Mouse (Mus musculus) kidney, postnatal 0 days (tissue): Measurements from ENCODE around the gene Kif1a. TPM values are rescaled to one million over a fixed set of nuclear protein-coding genes. Genes with fewer than 3 reads are reported as not detected.
A peak's percentile ranks its signal among the peaks of the same experiment; 100 is the strongest.

ENCODE experiments used
- ATAC-seq: fragments of 200-750 bp; cut with Nextera tagmentation; replicated peaks from 2 replicates; pipeline ENCODE4 v1.8.0; 2017; ENCODE audit warnings: low read depth, moderate number of reproducible peaks, moderate TSS enrichment, moderate library complexity; ENCODE audit not compliant: low FRiP score
- DNase-seq: peaks from one replicate; pipeline ENCODE4 v3.0.0-alpha.2; 2016; ENCODE audit warnings: low spot score
- H3K27ac ChIP-seq: fragments of 300-500 bp; sonication (generic); 2 replicates; pipeline ENCODE4 v1.5.1; 2014; ENCODE audit warnings: mild to moderate bottlenecking
- H3K27me3 ChIP-seq: fragments of 300-500 bp; sonication (generic); 2 replicates; pipeline ENCODE4 v1.6.1; 2014; ENCODE audit warnings: low read length, mixed read lengths; ENCODE audit not compliant: insufficient read depth
- H3K36me3 ChIP-seq: fragments of 300-500 bp; sonication (generic); 2 replicates; pipeline ENCODE4 v1.6.1; 2014; ENCODE audit warnings: low read length, mixed read lengths; ENCODE audit not compliant: insufficient read depth
- H3K4me1 ChIP-seq: fragments of 300-500 bp; sonication (generic); replicated peaks from 2 replicates; pipeline ENCODE4 v1.6.1; 2014; ENCODE audit warnings: antibody characterized with exemption, low read length, mixed read lengths; ENCODE audit not compliant: insufficient read depth
- H3K4me2 ChIP-seq: fragments of 300-500 bp; sonication (generic); 2 replicates; pipeline ENCODE4 v1.6.1; 2014; ENCODE audit warnings: mild to moderate bottlenecking, low read length, moderate library complexity, mixed read lengths
- H3K4me3 ChIP-seq: fragments of 300-500 bp; sonication (generic); replicated peaks from 2 replicates; pipeline ENCODE4 v1.5.1; 2014; ENCODE audit warnings: low read depth, low read length
- H3K9ac ChIP-seq: fragments of 300-500 bp; sonication (generic); 2 replicates; pipeline ENCODE4 v1.6.1; 2014; ENCODE audit warnings: low read depth, low read length
- H3K9me3 ChIP-seq: fragments of 300-500 bp; sonication (generic); replicated peaks from 2 replicates; pipeline ENCODE4 v1.6.1; 2016; ENCODE audit warnings: low read length, inconsistent platforms, mixed read lengths
- CTCF ChIP-seq: IDR thresholded peaks from 2 replicates; pipeline ENCODE4 v1.5.1; 2016; ENCODE audit warnings: antibody characterized with exemption, low read depth, mild to moderate bottlenecking, moderate library complexity
- WGBS: fragments of 180-500 bp; shearing (Covaris S2); extraction: QIAGEN DNeasy Blood & Tissue Kit; methylation state at CpG from one replicate; pipeline ENCODE4 v1.1.7; 2014; 5-methylcytosine and 5-hydroxymethylcytosine counted together
- polyA plus RNA-seq: library from polyadenylated mRNA; unstranded; fragments of >200 nt; fragmentation: Nextera tagmentation; extraction: Ambion mirVana; gene quantifications from 2 replicates; pipeline ENCODE4 v1.2.1, GENCODE M21; 2015

The Kif1a gene
- polyA plus RNA-seq = 3.7 and 4.8 TPM in 2 replicates

- TF ChIP-seq CTCF = no peak
Measured at GRCm38 (mm10) chr1:93101571-93102061, at the start of gene Kif1a. Kif1a (minus strand) TSS chr1:93101951.

GRCm38 (mm10) chr1:93150907-93151661, 49.3 kb upstream of the Kif1a start:
- ATAC-seq (no peak), DNase-seq (no peak)
- no peaks in the 10 kb centered on the region for H3K9me3 ChIP-seq
- WGBS = 70% methylated on average over 2 of the region's 2 CpGs
- no peak for TF ChIP-seq CTCF
- no peak overlapping the region for H3K4me2 ChIP-seq
- H3K9ac ChIP-seq = no peak overlapping the region
- no peaks in the 10 kb centered on the region for H3K27me3 ChIP-seq
- no peak overlapping the region for H3K4me3 ChIP-seq
- H3K36me3 ChIP-seq = no peaks in the 10 kb centered on the region
- no peaks in the 10 kb centered on the region for H3K4me1 ChIP-seq
- no peak overlapping the region for H3K27ac ChIP-seq

More at GRCm38 (mm10) chr1:93101571-93102061, at the start of gene Kif1a:
- under 1% methylated on average over 38 of the region's 39 CpGs for WGBS
- DNase-seq (peak; percentile 35), ATAC-seq (peak; percentile 43; the same call in 1 of the 2 replicates)
- no peaks in the 10 kb centered on the region for H3K9me3 ChIP-seq
- peaks cover 20% of the 10 kb centered on the region for H3K27me3 ChIP-seq
- H3K4me3 ChIP-seq = peak within 1 kb of the TSS; percentile 39
- H3K9ac ChIP-seq = peak within 1 kb of the TSS; percentile 44
- H3K4me1 ChIP-seq = peaks cover 13% of the 10 kb centered on the region; the same call in 1 of the 2 replicates
- no peak within 1 kb of the TSS for H3K27ac ChIP-seq
- peak within 1 kb of the TSS; percentile 69 for H3K4me2 ChIP-seq
- H3K36me3 ChIP-seq = no peaks in the 10 kb centered on the region

DNA sequence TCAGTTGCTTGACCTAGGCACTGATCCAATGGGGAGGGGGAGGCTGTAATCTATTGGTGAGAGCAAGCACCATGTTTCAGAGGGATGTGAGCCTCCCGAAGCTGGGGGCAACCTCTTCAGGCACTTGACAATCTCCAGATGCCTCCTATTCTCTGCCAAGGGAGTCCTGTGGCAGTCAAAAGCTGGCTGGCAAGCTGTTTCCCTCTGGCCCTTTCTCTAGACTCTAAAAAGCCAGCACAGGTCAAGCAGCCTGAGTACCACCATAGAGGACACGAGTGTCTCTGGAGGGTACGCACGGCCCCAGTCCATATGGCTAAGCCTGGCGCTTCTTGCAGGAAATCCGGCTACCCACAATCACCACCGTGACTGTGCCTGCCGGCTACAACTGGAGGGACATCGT, 42.4 kb upstream of the Kif1a start:
- no peak overlapping the region for H3K4me2 ChIP-seq
- no peak overlapping the region for H3K27ac ChIP-seq
- H3K4me1 ChIP-seq = no peaks in the 10 kb centered on the region
- ATAC-seq = no peak
- H3K4me3 ChIP-seq = no peak overlapping the region
- H3K9me3 ChIP-seq = no peaks in the 10 kb centered on the region
- WGBS = 74% methylated on average over 9 of the region's 9 CpGs
- no peak for TF ChIP-seq CTCF
- no peaks in the 10 kb centered on the region for H3K36me3 ChIP-seq
- H3K9ac ChIP-seq = no peak overlapping the region
- H3K27me3 ChIP-seq = no peaks in the 10 kb centered on the region
- no peak for DNase-seq

GRCm38 (mm10) chr1:93142871-93143270, 41.1 kb upstream of the Kif1a start:
- Histone ChIP-seq H3K9me3 (no peaks in the 10 kb centered on the region), H3K27ac (no peak overlapping the region), H3K36me3 (no peaks in the 10 kb centered on the region), H3K4me1 (no peaks in the 10 kb centered on the region), H3K9ac (no peak overlapping the region), H3K4me3 (no peak overlapping the region), H3K27me3 (no peaks in the 10 kb centered on the region), H3K4me2 (no peak overlapping the region)
- ATAC-seq (no peak), DNase-seq (no peak)
- no peak for TF ChIP-seq CTCF
- 75% methylated on average over 1 of the region's 1 CpGs for WGBS

GRCm38 (mm10) chr1:93139713-93140112, 38.0 kb upstream of the Kif1a start:
- Histone ChIP-seq H3K4me2 (no peak overlapping the region), H3K9me3 (no peaks in the 10 kb centered on the region), H3K4me3 (no peak overlapping the region), H3K27me3 (no peaks in the 10 kb centered on the region), H3K36me3 (no peaks in the 10 kb centered on the region), H3K4me1 (no peaks in the 10 kb centered on the region), H3K9ac (no peak overlapping the region), H3K27ac (no peak overlapping the region)
- no peak for DNase-seq
- ATAC-seq = no peak
- TF ChIP-seq CTCF = no peak
- WGBS = 66% methylated on average over 7 of the region's 7 CpGs

- ATAC-seq (peak; percentile 66), DNase-seq (peak; percentile 37)
- no peak overlapping the region for H3K27ac ChIP-seq
- no peaks in the 10 kb centered on the region for H3K4me1 ChIP-seq
- 64% methylated on average over 6 of the region's 6 CpGs for WGBS
- no peaks in the 10 kb centered on the region for H3K9me3 ChIP-seq
- no peak overlapping the region for H3K4me2 ChIP-seq
- no peak overlapping the region for H3K4me3 ChIP-seq
- no peak for TF ChIP-seq CTCF
- no peaks in the 10 kb centered on the region for H3K36me3 ChIP-seq
- H3K27me3 ChIP-seq = no peaks in the 10 kb centered on the region
- H3K9ac ChIP-seq = no peak overlapping the region
Measured at GRCm38 (mm10) chr1:93138534-93138933, 36.8 kb upstream of the Kif1a start.
